Mouse (Mus musculus): Measurements from ENCODE around the gene Tspan9.

- no peak for TF ChIP-seq POLR2A (IDR thresholded peaks at IDR 0.05; ENCODE audit: borderline replicate concordance, extremely low read depth, insufficient read depth, insufficient read length, poor library complexity, severe bottlenecking)
- no peak for TF ChIP-seq CTCF (IDR thresholded peaks at IDR 0.05; ENCODE audit: borderline replicate concordance, extremely low read depth, insufficient read depth, insufficient read length)
Measured at GRCm38 (mm10) chr6:128044691-128045090, 98.7 kb downstream of the Tspan9 start.
